Mouse (Mus musculus): Measurements from ENCODE around the gene Errfi1.

- TF ChIP-seq POLR2A (IDR thresholded peaks at IDR 0.05; ENCODE audit: borderline replicate concordance, control insufficient read depth, low read depth, low read length), result no peak
- TF ChIP-seq CTCF (IDR thresholded peaks at IDR 0.05; ENCODE audit: control insufficient read depth, insufficient read depth, low read length), result no peak
Observed at GRCm38 (mm10) chr4:150907099-150907498, 53.4 kb downstream of the Errfi1 start.
